29 mouse cellular contexts compared by ENCODE assay signal in the genomic region with DNA sequence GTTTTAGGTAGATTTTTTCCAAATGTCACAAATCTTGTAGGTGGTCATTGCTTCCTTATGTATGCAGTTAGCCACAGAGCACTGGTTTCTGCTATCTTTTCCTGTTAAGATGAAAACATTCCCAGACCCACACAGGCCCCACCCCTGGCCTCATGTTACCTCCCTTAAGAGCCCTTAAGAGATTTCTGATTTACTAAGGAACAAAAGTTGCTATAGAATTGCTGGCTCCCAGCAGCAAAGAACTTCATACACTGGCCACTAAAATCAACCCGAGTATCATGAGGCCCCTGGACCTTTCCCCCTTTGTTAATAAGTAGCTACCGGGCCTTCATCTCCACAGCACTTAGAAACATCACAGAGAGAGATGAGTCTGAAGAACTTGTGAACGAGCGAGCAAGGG. TPM values are rescaled to one million over a fixed set of nuclear protein-coding genes. Genes with fewer than 3 reads are reported as not detected.
DNase-seq lines count a peak whose midpoint lies in the region; ATAC-seq lines count a peak whose summit lies in the region.
"Had no signal": no experiment of that assay in that cellular context is flagged by ENCODE, and none has a peak within 500 bp of the region (broad histone marks: within the 10 kb centered on the region; RNA-seq: fewer than 3 reads in every experiment).

No protein-coding gene starts in this region.

- no peak overlapping the region for H3K4me3 ChIP-seq in intestine, embryonic 15.5 days (replicated peaks)
- no peak overlapping the region for H3K4me3 ChIP-seq in limb, embryonic 12.5 days (replicated peaks)
- H3K4me3 ChIP-seq: embryonic facial prominence, embryonic 13.5 days; erythroblast, embryonic 14.5 days; forebrain, embryonic 12.5 days; heart, adult 2 months; hindbrain, embryonic 15.5 days; layer of hippocampus, adult 2 months; midbrain, embryonic 15.5 days; myocyte had no signal

- WGBS in intestine, embryonic 15.5 days = 43% methylated on average over 4 of the region's 4 CpGs
- WGBS in limb, embryonic 12.5 days = 33% methylated on average over 4 of the region's 4 CpGs

- H3K4me2 ChIP-seq in intestine, embryonic 15.5 days (replicated peaks) = peak overlapping the region; percentile 26
- peak overlapping the region; percentile 23 for H3K4me2 ChIP-seq in limb, embryonic 12.5 days
- H3K4me2 ChIP-seq: embryonic facial prominence, embryonic 13.5 days; forebrain, embryonic 12.5 days; hindbrain, embryonic 15.5 days; liver, embryonic 11.5 days; midbrain, embryonic 15.5 days had no signal

- no peaks in the 10 kb centered on the region for H3K9me3 ChIP-seq in intestine, embryonic 15.5 days
- H3K9me3 ChIP-seq in limb, embryonic 12.5 days = no peaks in the 10 kb centered on the region
- H3K9me3 ChIP-seq: embryonic facial prominence, embryonic 13.5 days; forebrain, embryonic 12.5 days; G1E; hindbrain, embryonic 15.5 days; midbrain, embryonic 15.5 days had no signal

- peak; percentile 9 to 33 for DNase-seq in kidney, postnatal 36 days
- no peak for DNase-seq in kidney, adult 11 months
- peak; percentile 13 for DNase-seq in lung, postnatal 25 days (ENCODE audit: low spot score)
- DNase-seq in neural tube, embryonic 10.5 days (ENCODE audit: extremely low spot score, low spot score) = no peak
- DNase-seq in cerebellum, postnatal 36 days = no peak
- DNase-seq in adrenal gland, adult 18-20 months (ENCODE audit: low spot score in 2 of 2) = no peak
- DNase-seq: adrenal gland, adult 2 months; B cell, adult 2 months; cerebellum, adult 11 months; cerebellum, adult 9-11 months; gastrocnemius, postnatal 36 days; heart, adult 2 months; heart, postnatal 4 days; kidney, adult 8-10 months; layer of hippocampus, postnatal 36 days; liver, postnatal 0 days had no signal

- 0 out of 2 replicates have a peak, but pooled peaks cover 18% of the 10 kb centered on the region for H3K4me1 ChIP-seq in intestine, embryonic 15.5 days (replicated peaks)
- peaks cover 29% of the 10 kb centered on the region for H3K4me1 ChIP-seq in limb, embryonic 12.5 days (replicated peaks)
- H3K4me1 ChIP-seq: forebrain, embryonic 12.5 days; hindbrain, embryonic 15.5 days; midbrain, embryonic 15.5 days had no signal

- H3K27me3 ChIP-seq in intestine, embryonic 15.5 days (replicated peaks) = no peaks in the 10 kb centered on the region
- peaks cover 30% of the 10 kb centered on the region for H3K27me3 ChIP-seq in limb, embryonic 12.5 days
- H3K27me3 ChIP-seq: hindbrain, embryonic 15.5 days; midbrain, embryonic 15.5 days; Patski had no signal

- H3K27ac ChIP-seq in intestine, embryonic 15.5 days = peak overlapping the region; percentile 48; the same call in 1 of the 2 replicates
- peak overlapping the region; percentile 41; the same call in 1 of the 2 replicates for H3K27ac ChIP-seq in limb, embryonic 12.5 days
- H3K27ac ChIP-seq: embryonic facial prominence, embryonic 13.5 days; forebrain, embryonic 12.5 days; heart, adult 2 months; hindbrain, embryonic 15.5 days; layer of hippocampus, adult 2 months; midbrain, embryonic 15.5 days had no signal

- H3K9ac ChIP-seq in intestine, embryonic 15.5 days = no peak overlapping the region
- H3K9ac ChIP-seq in limb, embryonic 12.5 days (replicated peaks) = no peak overlapping the region
- H3K9ac ChIP-seq: embryonic facial prominence, embryonic 13.5 days; forebrain, embryonic 12.5 days; hindbrain, embryonic 15.5 days; liver, postnatal 0 days; midbrain, embryonic 15.5 days had no signal

- H3K36me3 ChIP-seq in intestine, embryonic 15.5 days = no peaks in the 10 kb centered on the region
- H3K36me3 ChIP-seq in limb, embryonic 12.5 days = no peaks in the 10 kb centered on the region
- H3K36me3 ChIP-seq: embryonic facial prominence, embryonic 13.5 days; forebrain, embryonic 12.5 days; G1E; hindbrain, embryonic 15.5 days; midbrain, embryonic 15.5 days had no signal

- peak; percentile 78 for ATAC-seq in intestine, embryonic 15.5 days
- no peak for ATAC-seq in limb, embryonic 12.5 days (ENCODE audit: insufficient number of reproducible peaks, insufficient read depth, low FRiP score, low TSS enrichment, low read depth)
- ATAC-seq: liver, postnatal 0 days; midbrain, embryonic 15.5 days; Patski had no signal

RNA-seq across cellular contexts. Expression of gene Clic6, which starts 33.2 kb away (rescaled TPM):
- polyA plus RNA-seq in intestine, embryonic 15.5 days (2015; fragmentation: Nextera tagmentation; extraction: Ambion mirVana) = 80.6 and 81.8 TPM in 2 replicates
- 1.2 and 1.9 TPM in 2 replicates for polyA plus RNA-seq in limb, embryonic 12.5 days (2016; fragmentation: Nextera tagmentation; extraction: Ambion mirVana)
- under 1 TPM; 0.10 to 0.29 TPM for total RNA-seq in adrenal gland, adult 18-20 months (2021)
- total RNA-seq: megakaryocyte-erythroid progenitor cell, adult 5-6 weeks had no signal
- polyA plus RNA-seq: erythroblast, embryonic 14.5 days; myocyte had no signal

RNA-seq across cellular contexts. Expression of gene Rcan1, which starts 48.1 kb away (rescaled TPM):
- polyA plus RNA-seq in intestine, embryonic 15.5 days (2015; fragmentation: Nextera tagmentation; extraction: Ambion mirVana) = 23.5 and 24.0 TPM in 2 replicates
- polyA plus RNA-seq in limb, embryonic 12.5 days (2016; fragmentation: Nextera tagmentation; extraction: Ambion mirVana) = 32.3 and 32.6 TPM in 2 replicates
- total RNA-seq in adrenal gland, adult 18-20 months (2021) = 10 to 100 TPM; 14.8 to 26.7 TPM

Comparison
In these comparisons a context has a peak if more than half of its experiments do, and no peak if none do; other contexts are left out.
1. DNase-seq: peak in kidney, postnatal 36 days (2 of 2) and lung, postnatal 25 days (single experiment); none in kidney, adult 11 months (single experiment), neural tube, embryonic 10.5 days (single experiment), cerebellum, postnatal 36 days (0 of 2) and adrenal gland, adult 18-20 months (0 of 2).
2. RNA of gene Clic6, which starts 33.2 kb away (polyA plus RNA-seq): 80.6 to 81.8 TPM in intestine, embryonic 15.5 days; 1.2 to 1.9 TPM in limb, embryonic 12.5 days; every median in the first group is over 10 times any median in the second.